Mouse (Mus musculus) liver, embryonic 16.5 days (tissue): ENCODE measurements around the gene Lsm14a. TPM values are rescaled to one million over a fixed set of nuclear protein-coding genes. Genes with fewer than 3 reads are reported as not detected.

ENCODE experiments used
- ATAC-seq: fragments of 200-750 bp; cut with Nextera tagmentation; 2 replicates; pipeline ENCODE4 v1.8.0; 2017; ENCODE audit warnings: low read depth, mild to moderate bottlenecking, moderate number of reproducible peaks, moderate library complexity
- H3K27ac ChIP-seq: fragments of 300-500 bp; sonication (generic); 2 replicates; pipeline ENCODE4 v1.5.1; 2014; ENCODE audit warnings: mild to moderate bottlenecking, low read length
- H3K27me3 ChIP-seq: fragments of 300-500 bp; sonication (generic); 2 replicates; pipeline ENCODE4 v1.6.1; 2014; ENCODE audit warnings: low read depth, low read length, mixed read lengths; ENCODE audit not compliant: control insufficient read depth, insufficient read depth
- H3K36me3 ChIP-seq: fragments of 300-500 bp; sonication (generic); 2 replicates; pipeline ENCODE4 v1.6.1; 2014; ENCODE audit warnings: mild to moderate bottlenecking; ENCODE audit not compliant: control insufficient read depth, insufficient read depth
- H3K4me1 ChIP-seq: fragments of 300-500 bp; sonication (generic); 2 replicates; pipeline ENCODE4 v1.6.1; 2014; ENCODE audit warnings: low read depth, low read length, mixed read lengths; ENCODE audit not compliant: control insufficient read depth
- H3K4me2 ChIP-seq: fragments of 300-500 bp; sonication (generic); 2 replicates; pipeline ENCODE4 v1.6.1; 2014; ENCODE audit warnings: low read depth, low read length, mixed read lengths
- H3K4me3 ChIP-seq: fragments of 300-500 bp; sonication (generic); 2 replicates; pipeline ENCODE4 v1.5.1; 2014; ENCODE audit warnings: low read depth, mild to moderate bottlenecking, low read length
- H3K9ac ChIP-seq: fragments of 300-500 bp; sonication (generic); 2 replicates; pipeline ENCODE4 v1.6.1; 2014; ENCODE audit warnings: low read depth, low read length
- H3K9me3 ChIP-seq: fragments of 300-500 bp; sonication (generic); replicated peaks from 2 replicates; pipeline ENCODE4 v1.6.1; 2016; ENCODE audit warnings: low read length; ENCODE audit not compliant: control insufficient read depth
- WGBS: fragments of 180-500 bp; shearing (Covaris S2); extraction: QIAGEN DNeasy Blood & Tissue Kit; methylation state at CpG from one replicate; pipeline ENCODE4 v1.1.7; 2014; ENCODE audit not compliant: insufficient replicate concordance; 5-methylcytosine and 5-hydroxymethylcytosine counted together
- polyA plus RNA-seq: library from polyadenylated mRNA; unstranded; fragments of >200 nt; fragmentation: Nextera tagmentation; extraction: Ambion mirVana; gene quantifications from 2 replicates; pipeline ENCODE4 v1.2.1, GENCODE M21; 2015

The Lsm14a gene
- polyA plus RNA-seq, 1 experiment from 2014 or later = 38.7 TPM

- WGBS = 2% methylated on average over 5 of the region's 5 CpGs
- ATAC-seq = no peak
- Histone ChIP-seq H3K4me2 (peak overlapping the region; percentile 82), H3K27ac (peak overlapping the region; percentile 99), H3K27me3 (no peaks in the 10 kb centered on the region), H3K9ac (peak overlapping the region; percentile 100), H3K36me3 (no peaks in the 10 kb centered on the region), H3K4me3 (peak overlapping the region; percentile 96), H3K9me3 (no peaks in the 10 kb centered on the region), H3K4me1 (peaks cover 31% of the 10 kb centered on the region)
These were observed 5.2 kb downstream of the Lsm14a start for GRCm38 (mm10) chr7:34387784-34388444.

DNA sequence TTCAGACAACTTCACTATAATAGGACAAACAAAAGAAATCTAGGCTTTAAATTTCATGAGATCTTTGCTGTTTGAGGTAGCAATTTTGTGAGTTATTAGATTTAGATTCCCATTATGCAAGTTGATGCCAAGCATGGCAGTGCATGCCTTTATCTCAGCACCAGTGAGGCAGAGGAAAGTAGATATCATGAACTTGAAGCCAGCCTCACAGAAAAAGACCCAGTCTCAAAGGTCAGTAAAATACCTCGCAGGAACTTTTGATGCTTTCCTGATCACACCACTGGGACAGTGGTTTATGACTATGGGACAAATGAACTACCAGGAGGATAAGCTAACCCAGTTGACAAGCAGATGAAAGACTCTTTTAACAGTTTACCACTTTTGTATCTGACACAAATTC lies 10.3 kb downstream of the Lsm14a start:
- H3K9ac ChIP-seq = no peak overlapping the region
- no peak for ATAC-seq
- no peak overlapping the region for H3K27ac ChIP-seq
- no peak overlapping the region for H3K4me2 ChIP-seq
- H3K4me1 ChIP-seq = peaks cover 34% of the 10 kb centered on the region
- no peaks in the 10 kb centered on the region for H3K36me3 ChIP-seq
- 30% methylated on average over 1 of the region's 1 CpGs for WGBS
- H3K4me3 ChIP-seq = no peak overlapping the region
- no peaks in the 10 kb centered on the region for H3K9me3 ChIP-seq
- no peaks in the 10 kb centered on the region for H3K27me3 ChIP-seq

- Histone ChIP-seq H3K27me3 (no peaks in the 10 kb centered on the region), H3K27ac (no peak overlapping the region), H3K4me1 (peaks cover 23% of the 10 kb centered on the region), H3K4me3 (no peak overlapping the region), H3K4me2 (no peak overlapping the region), H3K36me3 (no peaks in the 10 kb centered on the region), H3K9me3 (no peaks in the 10 kb centered on the region), H3K9ac (no peak overlapping the region)
- no peak for ATAC-seq
- WGBS = 78% methylated on average over 5 of the region's 5 CpGs
These were observed 11.4 kb downstream of the Lsm14a start for GRCm38 (mm10) chr7:34381733-34382132.

GRCm38 (mm10) chr7:34380311-34380710 lies 12.8 kb downstream of the Lsm14a start:
- Histone ChIP-seq H3K4me1 (peaks cover 16% of the 10 kb centered on the region), H3K4me3 (no peak overlapping the region), H3K36me3 (no peaks in the 10 kb centered on the region), H3K27ac (no peak overlapping the region), H3K9ac (no peak overlapping the region), H3K4me2 (no peak overlapping the region), H3K27me3 (no peaks in the 10 kb centered on the region), H3K9me3 (no peaks in the 10 kb centered on the region)
- 72% methylated on average over 3 of the region's 3 CpGs for WGBS
- no peak for ATAC-seq

- Histone ChIP-seq H3K4me1 (peaks cover 5% of the 10 kb centered on the region), H3K27ac (no peak overlapping the region), H3K4me2 (no peak overlapping the region), H3K27me3 (no peaks in the 10 kb centered on the region), H3K9ac (no peak overlapping the region), H3K4me3 (no peak overlapping the region), H3K9me3 (no peaks in the 10 kb centered on the region), H3K36me3 (peaks cover 36% of the 10 kb centered on the region)
- WGBS = 81% methylated on average over 1 of the region's 1 CpGs
- no peak for ATAC-seq
These were observed 19.2 kb downstream of the Lsm14a start for GRCm38 (mm10) chr7:34373906-34374305.

DNA sequence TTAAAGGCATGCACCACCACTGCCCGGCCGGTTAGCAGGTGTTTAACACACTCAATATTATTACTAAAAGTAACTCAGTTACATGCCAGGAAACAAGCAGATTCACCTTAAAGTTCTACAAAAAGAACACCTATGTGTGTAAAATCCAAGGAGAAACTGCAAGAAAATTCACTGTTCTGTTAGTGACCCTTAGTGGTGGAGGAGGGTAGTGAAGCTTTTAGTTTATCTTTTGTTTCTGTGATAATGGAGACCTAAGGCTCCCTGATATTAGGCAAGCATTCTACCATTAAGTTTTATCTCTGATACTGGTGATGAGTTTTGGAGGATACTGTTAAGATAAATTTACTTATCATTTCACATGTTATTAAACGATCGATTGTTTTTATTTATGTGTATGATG lies 37.5 kb downstream of the Lsm14a start:
- no peaks in the 10 kb centered on the region for H3K27me3 ChIP-seq
- H3K36me3 ChIP-seq = peaks cover 28% of the 10 kb centered on the region
- H3K4me3 ChIP-seq = no peak overlapping the region
- no peak overlapping the region for H3K9ac ChIP-seq
- no peak overlapping the region for H3K4me2 ChIP-seq
- WGBS = 89% methylated on average over 4 of the region's 4 CpGs
- H3K4me1 ChIP-seq = no peaks in the 10 kb centered on the region
- no peak for ATAC-seq
- no peaks in the 10 kb centered on the region for H3K9me3 ChIP-seq
- no peak overlapping the region for H3K27ac ChIP-seq

DNA sequence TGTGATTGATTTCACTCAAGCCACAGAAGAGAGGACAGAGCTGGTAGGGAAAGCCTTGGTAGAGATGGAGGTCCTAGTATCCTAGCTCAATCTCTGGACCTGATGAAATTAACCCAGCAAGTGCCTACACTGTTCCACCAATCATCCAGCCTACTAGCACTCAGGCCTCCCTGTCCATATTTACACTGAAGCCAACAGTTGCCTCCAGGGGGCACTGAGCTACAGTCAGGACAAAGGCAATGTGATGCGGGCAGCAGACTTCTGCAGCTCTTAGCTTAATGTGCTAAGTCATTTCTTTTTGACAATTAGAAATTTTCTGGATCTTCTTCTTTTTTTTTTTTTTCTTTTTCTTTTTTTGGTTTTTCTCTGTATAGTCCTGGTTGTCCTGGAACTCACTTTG lies 41.1 kb downstream of the Lsm14a start:
- no peak for ATAC-seq
- no peak overlapping the region for H3K4me3 ChIP-seq
- no peak overlapping the region for H3K27ac ChIP-seq
- peaks cover 41% of the 10 kb centered on the region for H3K36me3 ChIP-seq
- no peaks in the 10 kb centered on the region for H3K9me3 ChIP-seq
- H3K27me3 ChIP-seq = no peaks in the 10 kb centered on the region
- no peak overlapping the region for H3K9ac ChIP-seq
- H3K4me1 ChIP-seq = no peaks in the 10 kb centered on the region
- H3K4me2 ChIP-seq = no peak overlapping the region
- 85% methylated on average over 1 of the region's 1 CpGs for WGBS

GRCm38 (mm10) chr7:34350166-34350565 lies 42.9 kb downstream of the Lsm14a start:
- Histone ChIP-seq H3K36me3 (peaks cover 43% of the 10 kb centered on the region), H3K9me3 (no peaks in the 10 kb centered on the region), H3K4me2 (no peak overlapping the region), H3K27me3 (no peaks in the 10 kb centered on the region), H3K4me1 (no peaks in the 10 kb centered on the region), H3K4me3 (no peak overlapping the region), H3K27ac (no peak overlapping the region), H3K9ac (no peak overlapping the region)
- no peak for ATAC-seq
- WGBS = 91% methylated on average over 5 of the region's 5 CpGs

- H3K27ac ChIP-seq = no peak overlapping the region
- no peak overlapping the region for H3K4me3 ChIP-seq
- 38% methylated on average over 1 of the region's 1 CpGs for WGBS
- peaks cover 55% of the 10 kb centered on the region for H3K36me3 ChIP-seq
- H3K27me3 ChIP-seq = no peaks in the 10 kb centered on the region
- H3K9me3 ChIP-seq = no peaks in the 10 kb centered on the region
- H3K4me2 ChIP-seq = no peak overlapping the region
- no peak for ATAC-seq
- no peaks in the 10 kb centered on the region for H3K4me1 ChIP-seq
- no peak overlapping the region for H3K9ac ChIP-seq
These were observed 45.1 kb downstream of the Lsm14a start for GRCm38 (mm10) chr7:34348011-34348410.
